21 mouse cellular contexts compared by ENCODE assay signal in genomic region chr2:26154586-26154985, GRCm38 (mm10). TPM values are rescaled to one million over a fixed set of nuclear protein-coding genes. Genes with fewer than 3 reads are reported as not detected.
A peak's percentile ranks its signal among the peaks of the same experiment; 100 is the strongest.
DNase-seq lines count a peak whose midpoint lies in the region; ATAC-seq and TF ChIP-seq lines count a peak whose summit lies in the region.
"Had no signal": no experiment of that assay in that cellular context is flagged by ENCODE, and none has a peak within 500 bp of the region (broad histone marks: within the 10 kb centered on the region; RNA-seq: fewer than 3 reads in every experiment).

No protein-coding gene starts in this region.

- no peak for TF ChIP-seq CTCF in midbrain, postnatal 0 days (IDR thresholded peaks at IDR 0.05)
- TF ChIP-seq CTCF in lung, postnatal 0 days (IDR thresholded peaks at IDR 0.05) = no peak

- DNase-seq in cerebellum, adult 9-10 months = peak; percentile 20
- no peak for DNase-seq in midbrain, postnatal 0 days (ENCODE audit: low spot score)
- no peak for DNase-seq in liver, embryonic 11.5 days (ENCODE audit: low spot score)
- no peak for DNase-seq in lung, postnatal 0 days (ENCODE audit: low spot score)
- DNase-seq in kidney, postnatal 25 days = no peak
- DNase-seq: gastrocnemius, postnatal 36 days had no signal

- H3K9ac ChIP-seq in midbrain, postnatal 0 days (replicated peaks; ENCODE audit: low read length, poor library complexity, severe bottlenecking) = no peak overlapping the region
- no peak overlapping the region for H3K9ac ChIP-seq in midbrain, embryonic 16.5 days (ENCODE audit: low read depth, low read length)
- no peak overlapping the region for H3K9ac ChIP-seq in liver, embryonic 11.5 days (ENCODE audit: low read depth, low read length)
- H3K9ac ChIP-seq in lung, postnatal 0 days (replicated peaks; ENCODE audit: low read depth) = no peak overlapping the region
- H3K9ac ChIP-seq: stomach, embryonic 15.5 days had no signal

- H3K27ac ChIP-seq in midbrain, postnatal 0 days (ENCODE audit: low read depth, low read length) = no peak overlapping the region
- no peak overlapping the region for H3K27ac ChIP-seq in midbrain, embryonic 16.5 days (ENCODE audit: low read length)
- H3K27ac ChIP-seq in liver, embryonic 11.5 days (ENCODE audit: low read depth, low read length) = no peak overlapping the region
- H3K27ac ChIP-seq in lung, postnatal 0 days (ENCODE audit: low read length) = no peak overlapping the region
- H3K27ac ChIP-seq: hindbrain, embryonic 10.5 days; stomach, embryonic 15.5 days had no signal

- no peak overlapping the region for H3K4me2 ChIP-seq in midbrain, postnatal 0 days (ENCODE audit: low read depth, low read length, poor library complexity, severe bottlenecking)
- no peak overlapping the region for H3K4me2 ChIP-seq in midbrain, embryonic 16.5 days (ENCODE audit: low read length)
- H3K4me2 ChIP-seq in liver, embryonic 11.5 days = peak overlapping the region; percentile 35; the same call in 1 of the 2 replicates
- H3K4me2 ChIP-seq in lung, postnatal 0 days (replicated peaks; ENCODE audit: low read depth, low read length) = no peak overlapping the region
- H3K4me2 ChIP-seq: stomach, embryonic 15.5 days had no signal

- ATAC-seq in cerebellum, adult (ENCODE audit: insufficient number of reproducible peaks, low FRiP score, low TSS enrichment) = no peak
- 0 out of 2 replicates have a peak, but pooled peaks have one; percentile 1 for ATAC-seq in midbrain, postnatal 0 days (ENCODE audit: low FRiP score)
- ATAC-seq in midbrain, embryonic 16.5 days = no peak
- ATAC-seq in liver, embryonic 11.5 days (replicated peaks; ENCODE audit: low FRiP score) = peak; percentile 83
- ATAC-seq in megakaryocyte progenitor cell, adult 5-6 weeks (replicated peaks; ENCODE audit: poor library complexity) = peak; percentile 84
- no peak for ATAC-seq in lung, postnatal 0 days

- 69% methylated on average over 5 of the region's 5 CpGs for WGBS in midbrain, postnatal 0 days
- WGBS in midbrain, embryonic 16.5 days = 64% methylated on average over 5 of the region's 5 CpGs
- WGBS in liver, embryonic 11.5 days = 38% methylated on average over 5 of the region's 5 CpGs
- 51% methylated on average over 5 of the region's 5 CpGs for WGBS in lung, postnatal 0 days

- no peak for TF ChIP-seq EP300 in lung, postnatal 0 days (IDR thresholded peaks at IDR 0.05)

- no peaks in the 10 kb centered on the region for H3K27me3 ChIP-seq in midbrain, postnatal 0 days (ENCODE audit: insufficient read depth, low read length)
- no peaks in the 10 kb centered on the region for H3K27me3 ChIP-seq in midbrain, embryonic 16.5 days (ENCODE audit: control insufficient read depth, insufficient read depth, low read depth, low read length)
- peaks cover 5% of the 10 kb centered on the region; the same call in 1 of the 2 replicates for H3K27me3 ChIP-seq in liver, embryonic 11.5 days (replicated peaks; ENCODE audit: control insufficient read depth, insufficient read depth, low read length)
- no peaks in the 10 kb centered on the region for H3K27me3 ChIP-seq in lung, postnatal 0 days (replicated peaks; ENCODE audit: insufficient read depth, low read length)
- H3K27me3 ChIP-seq: stomach, embryonic 15.5 days had no signal

- H3K36me3 ChIP-seq in midbrain, postnatal 0 days (ENCODE audit: insufficient read depth, low read length) = no peaks in the 10 kb centered on the region
- no peaks in the 10 kb centered on the region for H3K36me3 ChIP-seq in midbrain, embryonic 16.5 days (ENCODE audit: control insufficient read depth, insufficient read depth, low read length)
- H3K36me3 ChIP-seq in liver, embryonic 11.5 days (ENCODE audit: control insufficient read depth, insufficient read depth, low read length) = no peaks in the 10 kb centered on the region
- no peaks in the 10 kb centered on the region for H3K36me3 ChIP-seq in lung, postnatal 0 days (ENCODE audit: insufficient read depth, low read length)
- H3K36me3 ChIP-seq: hindbrain, embryonic 10.5 days; stomach, embryonic 15.5 days had no signal

- peaks cover 8% of the 10 kb centered on the region for H3K4me1 ChIP-seq in midbrain, postnatal 0 days (ENCODE audit: insufficient read depth, low read length)
- H3K4me1 ChIP-seq in midbrain, embryonic 16.5 days (ENCODE audit: control insufficient read depth, insufficient read depth, low read length) = peaks cover 17% of the 10 kb centered on the region
- H3K4me1 ChIP-seq in liver, embryonic 11.5 days (replicated peaks; ENCODE audit: control insufficient read depth, insufficient read depth, low read length) = peaks cover 12% of the 10 kb centered on the region
- no peaks in the 10 kb centered on the region for H3K4me1 ChIP-seq in lung, postnatal 0 days (ENCODE audit: insufficient read depth, low read depth, low read length)
- H3K4me1 ChIP-seq: stomach, embryonic 15.5 days had no signal

- H3K9me3 ChIP-seq in midbrain, postnatal 0 days (ENCODE audit: low read length) = no peaks in the 10 kb centered on the region
- H3K9me3 ChIP-seq in midbrain, embryonic 16.5 days (replicated peaks; ENCODE audit: control insufficient read depth, low read length, poor library complexity, severe bottlenecking) = no peaks in the 10 kb centered on the region
- H3K9me3 ChIP-seq in liver, embryonic 11.5 days (ENCODE audit: control insufficient read depth, low read length) = no peaks in the 10 kb centered on the region
- no peaks in the 10 kb centered on the region for H3K9me3 ChIP-seq in lung, postnatal 0 days (ENCODE audit: low read length)
- H3K9me3 ChIP-seq: hindbrain, embryonic 10.5 days; stomach, embryonic 15.5 days had no signal

- H3K4me3 ChIP-seq in midbrain, postnatal 0 days (ENCODE audit: low read depth, low read length) = no peak overlapping the region
- no peak overlapping the region for H3K4me3 ChIP-seq in midbrain, embryonic 16.5 days (ENCODE audit: low read depth, low read length)
- no peak overlapping the region for H3K4me3 ChIP-seq in liver, embryonic 11.5 days (ENCODE audit: low read depth, low read length)
- no peak overlapping the region for H3K4me3 ChIP-seq in lung, postnatal 0 days (ENCODE audit: low read depth, low read length)
- H3K4me3 ChIP-seq: erythroblast, embryonic 14.5 days; hindbrain, embryonic 10.5 days; myocyte; stomach, embryonic 15.5 days had no signal

RNA-seq across cellular contexts. Expression of gene Nacc2, which starts 31.6 kb away (rescaled TPM):
- 35.2 and 40.7 TPM in 2 replicates for total RNA-seq in midbrain, postnatal 0 days (2014; rRNA removed)
- 21.4 and 23.9 TPM in 2 replicates for polyA plus RNA-seq in midbrain, postnatal 0 days (2015; fragmentation: Nextera tagmentation; extraction: Ambion mirVana)
- 14.1 and 18.1 TPM in 2 replicates for polyA plus RNA-seq in midbrain, embryonic 16.5 days (2015; fragmentation: Nextera tagmentation; extraction: Ambion mirVana)
- polyA plus RNA-seq in liver, embryonic 11.5 days (2014; fragmentation: Nextera tagmentation; extraction: Ambion mirVana) = 4.0 TPM in 2 replicates
- 1.1 and 1.2 TPM in 2 replicates for total RNA-seq in megakaryocyte progenitor cell, adult 5-6 weeks (2015)
- 0.67 and 1.2 TPM in 2 replicates for total RNA-seq in megakaryocyte progenitor cell, adult 5-6 weeks (2017)
- 7.1 and 9.2 TPM in 2 replicates for polyA plus RNA-seq in lung, postnatal 0 days (2015; fragmentation: Nextera tagmentation; extraction: Ambion mirVana)

RNA-seq across cellular contexts. Expression of gene Lhx3, which starts 53.5 kb away (rescaled TPM):
- 0.38 TPM in 1 of 2 replicates, not detected in the other for total RNA-seq in midbrain, postnatal 0 days (2014; rRNA removed)
- 0.12 TPM in 1 of 2 replicates, not detected in the other for polyA plus RNA-seq in midbrain, postnatal 0 days (2015; fragmentation: Nextera tagmentation; extraction: Ambion mirVana)
- polyA plus RNA-seq in midbrain, embryonic 16.5 days (2015; fragmentation: Nextera tagmentation; extraction: Ambion mirVana) = not detected in 2 replicates
- polyA plus RNA-seq in liver, embryonic 11.5 days (2014; fragmentation: Nextera tagmentation; extraction: Ambion mirVana) = 0.09 TPM in 1 of 2 replicates, not detected in the other
- not detected in 2 replicates for total RNA-seq in megakaryocyte progenitor cell, adult 5-6 weeks (2015)
- total RNA-seq in megakaryocyte progenitor cell, adult 5-6 weeks (2017) = not detected in 2 replicates
- polyA plus RNA-seq in lung, postnatal 0 days (2015; fragmentation: Nextera tagmentation; extraction: Ambion mirVana) = not detected in 2 replicates
- total RNA-seq: gastrocnemius, postnatal 36 days; layer of hippocampus, postnatal 36 days; liver, adult 2 months; neutrophil, adult 5-6 weeks had no signal
- polyA plus RNA-seq: CD4-positive, CD25-positive, alpha-beta regulatory T cell, adult 4 months; erythroblast, embryonic 14.5 days; forebrain, embryonic 14.5 days; heart, postnatal 0 days; intestine, embryonic 14.5 days; kidney, embryonic 16.5 days; liver, adult 2 months; myocyte; stomach, embryonic 15.5 days had no signal

Comparison
In these comparisons a context has a peak if more than half of its experiments do, and no peak if none do; other contexts are left out.
1. ATAC-seq: peak in midbrain, postnatal 0 days (single experiment), liver, embryonic 11.5 days (single experiment) and megakaryocyte progenitor cell, adult 5-6 weeks (single experiment); none in cerebellum, adult (single experiment), midbrain, embryonic 16.5 days (single experiment) and lung, postnatal 0 days (single experiment).